Mouse (Mus musculus): Measurements from ENCODE around the gene Bola2. TPM values are rescaled to one million over a fixed set of nuclear protein-coding genes. Genes with fewer than 3 reads are reported as not detected.

The Bola2 gene
- polyA plus RNA-seq, 1 experiment from 2014 or later: 160 TPM

- ATAC-seq (ENCODE audit: insufficient number of reproducible peaks, low FRiP score, low TSS enrichment, low read depth): no peak
- Histone ChIP-seq H3K36me3 (ENCODE audit: control insufficient read depth, insufficient read depth, low read length) (no peaks in the 10 kb centered on the region), H3K27ac (replicated peaks; ENCODE audit: low read depth, low read length) (no peak within 1 kb of the TSS), H3K4me3 (ENCODE audit: low read depth, low read length) (no peak within 1 kb of the TSS), H3K9me3 (ENCODE audit: control insufficient read depth, low read length) (no peaks in the 10 kb centered on the region; the same call in 1 of the 2 replicates), H3K9ac (ENCODE audit: low read length) (no peak within 1 kb of the TSS), H3K4me2 (ENCODE audit: low read depth, severe bottlenecking) (no peak within 1 kb of the TSS), H3K27me3 (ENCODE audit: control insufficient read depth, insufficient read depth, low read length) (peaks cover 5% of the 10 kb centered on the region; the same call in 1 of the 2 replicates), H3K4me1 (ENCODE audit: control insufficient read depth, insufficient read depth, low read length) (peaks cover 8% of the 10 kb centered on the region)
- 90% methylated on average over 19 of the region's 19 CpGs for WGBS
- no peak for DNase-seq (ENCODE audit: low spot score)
These were observed 12.4 kb downstream of the Bola2 start, which contains the start of gene Coro1a for GRCm38 (mm10) chr7:126707442-126708174. Gene Coro1a, minus strand, starts transcription at chr7:126707787.

DNA sequence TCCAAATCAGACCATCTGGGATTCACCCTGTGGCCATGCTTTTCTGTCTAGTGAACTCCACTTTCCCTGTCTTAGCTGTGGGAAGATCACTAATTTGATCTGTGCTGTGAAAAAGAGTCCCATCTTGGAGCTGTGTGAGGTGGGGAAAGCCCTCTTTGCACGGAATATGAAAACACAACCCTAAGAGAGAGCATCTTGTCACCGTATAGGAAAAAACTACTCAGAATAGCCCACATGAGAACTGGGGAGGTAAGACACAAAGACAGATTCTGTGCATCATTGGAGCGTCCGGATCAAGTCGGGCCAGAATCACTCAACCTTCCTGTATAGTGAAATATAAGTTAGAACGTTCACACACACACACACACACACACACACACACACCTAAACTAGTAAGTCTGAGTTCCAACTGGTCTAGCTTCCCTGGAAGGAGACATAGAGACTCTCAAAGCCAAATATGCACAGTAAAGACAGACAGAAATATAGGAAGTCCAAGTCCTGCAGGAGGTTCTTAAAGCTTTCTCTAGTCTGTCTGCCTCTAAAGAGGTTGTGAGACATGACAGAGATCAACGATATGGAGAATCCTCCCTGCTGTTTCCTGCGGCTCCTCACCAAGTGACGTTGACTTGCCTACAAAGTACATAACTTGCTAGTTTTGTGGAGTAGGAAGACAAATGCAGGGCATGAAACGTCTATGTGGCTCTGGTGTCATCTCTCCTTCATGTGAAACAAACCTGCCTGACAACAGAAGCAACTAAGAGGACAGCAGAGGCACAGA, 13.2 kb downstream of the Bola2 start:
- 81% methylated on average over 10 of the region's 10 CpGs for WGBS
- H3K9me3 ChIP-seq (ENCODE audit: control insufficient read depth, low read length): no peaks in the 10 kb centered on the region; the same call in 1 of the 2 replicates
- H3K4me1 ChIP-seq (ENCODE audit: control insufficient read depth, insufficient read depth, low read length): peaks cover 8% of the 10 kb centered on the region
- DNase-seq (ENCODE audit: low spot score): no peak
- no peak for ATAC-seq (ENCODE audit: insufficient number of reproducible peaks, low FRiP score, low TSS enrichment, low read depth)
- no peaks in the 10 kb centered on the region for H3K36me3 ChIP-seq (ENCODE audit: control insufficient read depth, insufficient read depth, low read length)
- H3K27me3 ChIP-seq (ENCODE audit: control insufficient read depth, insufficient read depth, low read length): peaks cover 3% of the 10 kb centered on the region; the same call in 1 of the 2 replicates
- no peak overlapping the region for H3K9ac ChIP-seq (ENCODE audit: low read length)
- no peak overlapping the region for H3K4me3 ChIP-seq (ENCODE audit: low read depth, low read length)
- H3K27ac ChIP-seq (replicated peaks; ENCODE audit: low read depth, low read length): no peak overlapping the region
- no peak overlapping the region for H3K4me2 ChIP-seq (ENCODE audit: low read depth, severe bottlenecking)

- Histone ChIP-seq H3K9me3 (ENCODE audit: control insufficient read depth, low read length) (no peaks in the 10 kb centered on the region; the same call in 1 of the 2 replicates), H3K4me3 (ENCODE audit: low read depth, low read length) (no peak overlapping the region), H3K4me2 (ENCODE audit: low read depth, severe bottlenecking) (no peak overlapping the region), H3K27me3 (ENCODE audit: control insufficient read depth, insufficient read depth, low read length) (no peaks in the 10 kb centered on the region), H3K27ac (replicated peaks; ENCODE audit: low read depth, low read length) (no peak overlapping the region), H3K9ac (ENCODE audit: low read length) (no peak overlapping the region), H3K36me3 (ENCODE audit: control insufficient read depth, insufficient read depth, low read length) (no peaks in the 10 kb centered on the region), H3K4me1 (ENCODE audit: control insufficient read depth, insufficient read depth, low read length) (no peaks in the 10 kb centered on the region)
- ATAC-seq (ENCODE audit: insufficient number of reproducible peaks, low FRiP score, low TSS enrichment, low read depth): no peak
- no peak for DNase-seq (ENCODE audit: low spot score)
- WGBS: 76% methylated on average over 4 of the region's 4 CpGs
These were observed 15.1 kb downstream of the Bola2 start for GRCm38 (mm10) chr7:126710266-126710665.

- Histone ChIP-seq H3K4me3 (ENCODE audit: low read depth, low read length) (no peak overlapping the region), H3K27ac (replicated peaks; ENCODE audit: low read depth, low read length) (no peak overlapping the region), H3K9ac (ENCODE audit: low read length) (no peak overlapping the region), H3K4me2 (ENCODE audit: low read depth, severe bottlenecking) (no peak overlapping the region), H3K27me3 (ENCODE audit: control insufficient read depth, insufficient read depth, low read length) (no peaks in the 10 kb centered on the region), H3K9me3 (ENCODE audit: control insufficient read depth, low read length) (no peaks in the 10 kb centered on the region; the same call in 1 of the 2 replicates), H3K4me1 (ENCODE audit: control insufficient read depth, insufficient read depth, low read length) (no peaks in the 10 kb centered on the region), H3K36me3 (ENCODE audit: control insufficient read depth, insufficient read depth, low read length) (no peaks in the 10 kb centered on the region)
- no peak for DNase-seq (ENCODE audit: low spot score)
- no peak for ATAC-seq (ENCODE audit: insufficient number of reproducible peaks, low FRiP score, low TSS enrichment, low read depth)
- WGBS: 81% methylated on average over 3 of the region's 3 CpGs
These were observed 16.7 kb downstream of the Bola2 start for GRCm38 (mm10) chr7:126711910-126712309.

- no peak overlapping the region for H3K9ac ChIP-seq (ENCODE audit: low read length)
- no peaks in the 10 kb centered on the region for H3K27me3 ChIP-seq (ENCODE audit: control insufficient read depth, insufficient read depth, low read length)
- no peaks in the 10 kb centered on the region for H3K9me3 ChIP-seq (ENCODE audit: control insufficient read depth, low read length)
- no peak overlapping the region for H3K4me2 ChIP-seq (ENCODE audit: low read depth, severe bottlenecking)
- DNase-seq (ENCODE audit: low spot score) (no peak), ATAC-seq (ENCODE audit: insufficient number of reproducible peaks, low FRiP score, low TSS enrichment, low read depth) (no peak)
- H3K36me3 ChIP-seq (ENCODE audit: control insufficient read depth, insufficient read depth, low read length): no peaks in the 10 kb centered on the region
- no peaks in the 10 kb centered on the region for H3K4me1 ChIP-seq (ENCODE audit: control insufficient read depth, insufficient read depth, low read length)
- WGBS: 90% methylated on average over 4 of the region's 4 CpGs
- no peak overlapping the region for H3K27ac ChIP-seq (replicated peaks; ENCODE audit: low read depth, low read length)
- H3K4me3 ChIP-seq (ENCODE audit: low read depth, low read length): no peak overlapping the region
These were observed 20.5 kb downstream of the Bola2 start for GRCm38 (mm10) chr7:126715679-126716078.

- ATAC-seq (ENCODE audit: insufficient number of reproducible peaks, low FRiP score, low TSS enrichment, low read depth) (no peak), DNase-seq (ENCODE audit: low spot score) (no peak)
- Histone ChIP-seq H3K4me3 (ENCODE audit: low read depth, low read length) (no peak overlapping the region), H3K9me3 (ENCODE audit: control insufficient read depth, low read length) (no peaks in the 10 kb centered on the region), H3K36me3 (ENCODE audit: control insufficient read depth, insufficient read depth, low read length) (no peaks in the 10 kb centered on the region), H3K27ac (replicated peaks; ENCODE audit: low read depth, low read length) (no peak overlapping the region), H3K4me1 (ENCODE audit: control insufficient read depth, insufficient read depth, low read length) (no peaks in the 10 kb centered on the region), H3K9ac (ENCODE audit: low read length) (no peak overlapping the region), H3K4me2 (ENCODE audit: low read depth, severe bottlenecking) (no peak overlapping the region), H3K27me3 (ENCODE audit: control insufficient read depth, insufficient read depth, low read length) (no peaks in the 10 kb centered on the region)
- WGBS: 95% methylated on average over 3 of the region's 3 CpGs
These were observed 22.4 kb downstream of the Bola2 start for GRCm38 (mm10) chr7:126717566-126717965.

DNA sequence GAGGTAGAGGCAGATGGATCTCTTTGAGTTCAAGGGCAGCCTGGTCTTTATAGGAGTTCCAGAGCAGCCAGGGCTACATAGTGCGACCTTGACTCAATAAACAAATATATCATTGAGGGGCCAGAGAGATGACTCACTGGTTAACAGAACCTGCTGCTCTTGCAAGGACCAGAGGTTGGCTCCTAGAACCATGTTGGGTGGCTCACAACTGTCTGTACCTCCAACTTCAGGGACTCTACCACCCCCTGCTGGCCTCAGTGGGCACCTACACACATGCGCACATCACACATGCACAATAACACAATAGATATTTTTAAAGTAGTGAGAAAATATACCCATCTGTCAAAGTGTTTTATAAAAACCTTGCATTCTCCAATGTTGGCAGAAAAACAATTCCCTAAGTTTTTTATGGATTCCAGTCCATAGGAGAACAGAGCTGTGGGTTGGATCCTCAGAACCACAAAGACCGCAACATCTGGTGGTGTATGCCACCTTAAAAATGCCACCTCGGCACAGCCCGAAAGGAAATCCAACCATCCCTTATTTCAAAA, 23.7 kb downstream of the Bola2 start:
- H3K4me1 ChIP-seq (ENCODE audit: control insufficient read depth, insufficient read depth, low read length): no peaks in the 10 kb centered on the region
- no peak for DNase-seq (ENCODE audit: low spot score)
- no peak overlapping the region for H3K4me3 ChIP-seq (ENCODE audit: low read depth, low read length)
- no peak overlapping the region for H3K9ac ChIP-seq (ENCODE audit: low read length)
- no peaks in the 10 kb centered on the region for H3K27me3 ChIP-seq (ENCODE audit: control insufficient read depth, insufficient read depth, low read length)
- no peak overlapping the region for H3K4me2 ChIP-seq (ENCODE audit: low read depth, severe bottlenecking)
- no peaks in the 10 kb centered on the region for H3K9me3 ChIP-seq (ENCODE audit: control insufficient read depth, low read length)
- WGBS: 87% methylated on average over 5 of the region's 5 CpGs
- no peak overlapping the region for H3K27ac ChIP-seq (replicated peaks; ENCODE audit: low read depth, low read length)
- no peaks in the 10 kb centered on the region for H3K36me3 ChIP-seq (ENCODE audit: control insufficient read depth, insufficient read depth, low read length)
- ATAC-seq (ENCODE audit: insufficient number of reproducible peaks, low FRiP score, low TSS enrichment, low read depth): no peak

DNA sequence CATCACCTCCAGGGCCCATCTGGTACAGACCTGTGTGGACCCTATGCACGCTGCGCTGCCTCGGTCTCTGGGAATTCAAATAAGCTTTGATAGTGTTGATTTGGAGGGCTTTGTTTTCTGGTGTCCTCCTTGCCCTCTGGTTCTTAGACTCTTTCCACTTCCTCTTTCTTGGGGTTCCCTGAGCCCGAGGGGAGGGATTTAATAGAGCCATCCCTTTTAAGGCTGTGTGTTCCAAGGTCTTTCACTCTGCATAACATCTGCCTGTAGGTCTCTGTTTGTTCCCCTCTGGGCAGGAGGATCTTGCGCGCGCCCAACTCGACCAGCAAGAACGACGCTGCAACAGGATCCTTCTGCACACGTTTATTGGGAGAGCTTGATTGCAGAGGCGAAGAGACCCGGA, 26.4 kb downstream of the Bola2 start:
- Histone ChIP-seq H3K27me3 (ENCODE audit: control insufficient read depth, insufficient read depth, low read length) (no peaks in the 10 kb centered on the region), H3K9me3 (ENCODE audit: control insufficient read depth, low read length) (no peaks in the 10 kb centered on the region), H3K4me3 (ENCODE audit: low read depth, low read length) (no peak overlapping the region), H3K4me1 (ENCODE audit: control insufficient read depth, insufficient read depth, low read length) (no peaks in the 10 kb centered on the region), H3K36me3 (ENCODE audit: control insufficient read depth, insufficient read depth, low read length) (no peaks in the 10 kb centered on the region), H3K27ac (replicated peaks; ENCODE audit: low read depth, low read length) (no peak overlapping the region), H3K9ac (ENCODE audit: low read length) (no peak overlapping the region), H3K4me2 (ENCODE audit: low read depth, severe bottlenecking) (no peak overlapping the region)
- 94% methylated on average over 13 of the region's 13 CpGs for WGBS
- DNase-seq (ENCODE audit: low spot score): no peak
- no peak for ATAC-seq (ENCODE audit: insufficient number of reproducible peaks, low FRiP score, low TSS enrichment, low read depth)
